Mouse (Mus musculus) embryonic stem cell, embryonic (primary cell): ENCODE results near the gene Tmc6.

Experiments used
- CTCF ChIA-PET, 4 experiments: fragments of 300-600 bp in 2 of 4; fragments of 350-600 bp in 2 of 4; sonication (Branson Sonifier 250); formaldehyde crosslinking; loops; one replicate each; lab custom pipeline; 2022; ENCODE audit warnings: inconsistent platforms in 2 of 4; lab: Charles Lee
- POLR2A ChIA-PET, 4 experiments: fragments of 300-600 bp in 2 of 4; fragments of 350-600 bp in 2 of 4; sonication (Branson Sonifier 250); formaldehyde crosslinking; loops; one replicate each; lab custom pipeline; 2022; ENCODE audit warnings: antibody characterized with exemption in 4 of 4, inconsistent platforms in 1 of 4; lab: Charles Lee

The Tmc6 gene

GRCm38 (mm10) chr11:117797511-117798159, 15.6 kb upstream of the Tmc6 start, which contains the start of gene 6030468B19Rik:
Gene 6030468B19Rik, plus strand, starts transcription at chr11:117797660.
- CTCF ChIA-PET, result interaction anchor here in 2 of 4 experiments (0.5 to 1.3 kb wide), 3 partner anchors 35 to 394 kb away, joined by 3 to 6 read pairs (median 3); no protein-coding TSS in a partner anchor
- POLR2A ChIA-PET, result interaction anchor here (0.6 to 3.3 kb wide), 7 partner anchors 17 to 51 kb away, joined by 3 to 9 read pairs (median 6); partner anchors contain the start of genes Afmid (in 1 of the 4), Birc5 (in 1 of the 4) and Tk1 (in 1 of the 4)

- ChIA-PET CTCF (interaction anchor here in 3 of 4 experiments (0.5 to 1.3 kb wide), 4 partner anchors 31 to 393 kb away, joined by 3 to 6 read pairs (median 4); no protein-coding TSS in a partner anchor), POLR2A (interaction anchor here (0.6 to 3.3 kb wide), 8 partner anchors 9 to 52 kb away, joined by 3 to 9 read pairs (median 6); partner anchors contain the start of genes Afmid (in 1 of the 4), Birc5 (in 1 of the 4), Tk1 (in 1 of the 4) and Tmc6 (in 1 of the 4))
These were observed 15.0 kb upstream of the Tmc6 start for GRCm38 (mm10) chr11:117796954-117797353.

- POLR2A ChIA-PET, result interaction anchor here in 3 of 4 experiments (0.6 to 1.2 kb wide), 6 partner anchors 23 to 70 kb away, joined by 3 to 6 read pairs (median 4); no protein-coding TSS in a partner anchor
- CTCF ChIA-PET, result interaction anchor here in 2 of 4 experiments (0.6 to 4.6 kb wide), 5 partner anchors 13 to 585 kb away, joined by 3 to 56 read pairs (median 4); partner anchors contain the start of genes Tmc6 (in 1 of the 2) and Tmc8 (in 1 of the 2)
These were observed 12.1 kb upstream of the Tmc6 start for GRCm38 (mm10) chr11:117794035-117794551.

- POLR2A ChIA-PET, result interaction anchor here (0.6 to 3.3 kb wide), 15 partner anchors 9 to 489 kb away, joined by 3 to 26 read pairs (median 3); partner anchors contain the start of genes Tmc6 (in 2 of the 4), Tmc8 (in 2 of the 4), Gm20708 (in 1 of the 4) and Syngr2 (in 1 of the 4)
- CTCF ChIA-PET, result interaction anchor here in 3 of 4 experiments (0.6 to 4.6 kb wide), 10 partner anchors 12 to 1262 kb away, joined by 3 to 56 read pairs (median 4); partner anchors contain the start of genes Afmid (in 1 of the 3), Sphk1 (in 1 of the 3), Tk1 (in 1 of the 3) and Tmc6 (in 1 of the 3)
These were observed 10.4 kb upstream of the Tmc6 start for GRCm38 (mm10) chr11:117792281-117792888.

- ChIA-PET CTCF (interaction anchor here (0.5 to 4.6 kb wide), 27 partner anchors 10 to 422 kb away, joined by 3 to 56 read pairs (median 7); partner anchors contain the start of genes Afmid (in 2 of the 4), Tk1 (in 2 of the 4), Tmc6 (in 1 of the 4) and Tmc8 (in 1 of the 4)), POLR2A (interaction anchor here in 3 of 4 experiments (0.5 to 3.3 kb wide), 14 partner anchors 8 to 406 kb away, joined by 3 to 26 read pairs (median 5); partner anchors contain the start of genes Tmc6 (in 2 of the 3), Tmc8 (in 2 of the 3) and Tnrc6c (in 1 of the 3))
These were observed 9.4 kb upstream of the Tmc6 start for GRCm38 (mm10) chr11:117791441-117791761.

- CTCF ChIA-PET, result interaction anchor here (0.5 to 4.6 kb wide), 108 partner anchors 10 to 1583 kb away, joined by 3 to 56 read pairs (median 4); partner anchors contain the start of genes Gm20708 (in 3 of the 4), Syngr2 (in 3 of the 4), Afmid (in 2 of the 4) and Tk1 (in 2 of the 4)
These were observed 8.9 kb upstream of the Tmc6 start for GRCm38 (mm10) chr11:117790703-117791440.

GRCm38 (mm10) chr11:117790286-117790685, 8.3 kb upstream of the Tmc6 start:
- ChIA-PET CTCF (interaction anchor here (0.5 to 4.6 kb wide), 120 partner anchors 8 to 1584 kb away, joined by 3 to 56 read pairs (median 4); partner anchors contain the start of genes Gm20708 (in 3 of the 4), Syngr2 (in 3 of the 4), Tmc6 (in 3 of the 4) and Tmc8 (in 3 of the 4)), POLR2A (interaction anchor here (0.6 to 3.3 kb wide), 43 partner anchors 8 to 1513 kb away, joined by 3 to 26 read pairs (median 4); partner anchors contain the start of genes Tmc8 (in 2 of the 4), Tmc6 (in 1 of the 4) and Tnrc6c (in 1 of the 4))

More at GRCm38 (mm10) chr11:117790703-117791440, 8.9 kb upstream of the Tmc6 start:
- POLR2A ChIA-PET, result interaction anchor here (0.5 to 3.3 kb wide), 41 partner anchors 9 to 1512 kb away, joined by 3 to 26 read pairs (median 4); partner anchors contain the start of genes Tmc8 (in 2 of the 4), Tmc6 (in 1 of the 4) and Tnrc6c (in 1 of the 4)

- CTCF ChIA-PET, result interaction anchor here in 2 of 4 experiments (0.6 to 1.0 kb wide), 4 partner anchors 45 to 453 kb away, joined by 3 to 9 read pairs (median 7); no protein-coding TSS in a partner anchor
- POLR2A ChIA-PET, result interaction anchor here in 2 of 4 experiments (0.7 to 2.8 kb wide), 3 partner anchors 8 to 40 kb away, joined by 8 to 20 read pairs (median 8); partner anchors contain the start of gene Tmc8 (in 1 of the 2)
These were observed 6.5 kb upstream of the Tmc6 start for GRCm38 (mm10) chr11:117788481-117788880.

- POLR2A ChIA-PET, result interaction anchor here in 3 of 4 experiments (0.6 to 1.5 kb wide), 4 partner anchors 16 to 46 kb away, joined by 3 to 4 read pairs (median 4); no protein-coding TSS in a partner anchor
- CTCF ChIA-PET, result interaction anchor here in 3 of 4 experiments (0.6 to 1.4 kb wide), 7 partner anchors 20 to 401 kb away, joined by 3 to 5 read pairs (median 3); no protein-coding TSS in a partner anchor
These were observed 4.3 kb upstream of the Tmc6 start for GRCm38 (mm10) chr11:117786294-117786693.

- POLR2A ChIA-PET, result interaction anchor here in 3 of 4 experiments (0.6 to 4.3 kb wide), 20 partner anchors 8 to 440 kb away, joined by 3 to 26 read pairs (median 3); partner anchors contain the start of genes Afmid (in 2 of the 3), Tk1 (in 2 of the 3) and Birc5 (in 1 of the 3)
- CTCF ChIA-PET, result interaction anchor here in 3 of 4 experiments (0.5 to 6.7 kb wide), 12 partner anchors 8 to 394 kb away, joined by 3 to 56 read pairs (median 4); no protein-coding TSS in a partner anchor
These were observed 1.8 kb upstream of the Tmc6 start for GRCm38 (mm10) chr11:117783683-117784309.

- ChIA-PET POLR2A (interaction anchor here in 3 of 4 experiments (0.6 to 4.3 kb wide), 26 partner anchors 8 to 547 kb away, joined by 3 to 26 read pairs (median 3); partner anchors contain the start of genes Afmid (in 2 of the 3), Tk1 (in 2 of the 3) and Birc5 (in 1 of the 3)), CTCF (interaction anchor here (0.6 to 6.7 kb wide), 25 partner anchors 8 to 586 kb away, joined by 3 to 56 read pairs (median 4); partner anchors contain the start of gene Afmid (in 1 of the 4))
These were observed 1.1 kb upstream of the Tmc6 start for GRCm38 (mm10) chr11:117783089-117783488.

- CTCF ChIA-PET, result interaction anchor here (0.6 to 6.7 kb wide), 21 partner anchors 9 to 587 kb away, joined by 3 to 56 read pairs (median 4); partner anchors contain the start of gene Afmid (in 1 of the 4)
- POLR2A ChIA-PET, result interaction anchor here in 3 of 4 experiments (0.6 to 4.3 kb wide), 25 partner anchors 7 to 546 kb away, joined by 3 to 26 read pairs (median 4); partner anchors contain the start of gene Birc5 (in 1 of the 3)
These were observed 672 bp upstream of the Tmc6 start for GRCm38 (mm10) chr11:117782705-117783034.

GRCm38 (mm10) chr11:117781199-117781821, 688 bp downstream of the Tmc6 start:
- CTCF ChIA-PET, result interaction anchor here (0.6 to 6.7 kb wide), 23 partner anchors 9 to 576 kb away, joined by 3 to 56 read pairs (median 3); no protein-coding TSS in a partner anchor
- POLR2A ChIA-PET, result interaction anchor here (0.6 to 4.3 kb wide), 31 partner anchors 9 to 703 kb away, joined by 3 to 26 read pairs (median 4); partner anchors contain the start of genes Afmid (in 1 of the 4), Tk1 (in 1 of the 4) and Tnrc6c (in 1 of the 4)

- ChIA-PET POLR2A (interaction anchor here (0.6 to 4.3 kb wide), 29 partner anchors 9 to 890 kb away, joined by 3 to 26 read pairs (median 4); partner anchors contain the start of genes Afmid (in 1 of the 4), Tk1 (in 1 of the 4) and Tnrc6c (in 1 of the 4)), CTCF (interaction anchor here (0.5 to 6.7 kb wide), 19 partner anchors 10 to 576 kb away, joined by 3 to 56 read pairs (median 3); no protein-coding TSS in a partner anchor)
These were observed 1.4 kb downstream of the Tmc6 start for GRCm38 (mm10) chr11:117780582-117781111.
